Mouse (Mus musculus): ENCODE measurements around the gene Nfu1.

Nfu1 gene

DNA sequence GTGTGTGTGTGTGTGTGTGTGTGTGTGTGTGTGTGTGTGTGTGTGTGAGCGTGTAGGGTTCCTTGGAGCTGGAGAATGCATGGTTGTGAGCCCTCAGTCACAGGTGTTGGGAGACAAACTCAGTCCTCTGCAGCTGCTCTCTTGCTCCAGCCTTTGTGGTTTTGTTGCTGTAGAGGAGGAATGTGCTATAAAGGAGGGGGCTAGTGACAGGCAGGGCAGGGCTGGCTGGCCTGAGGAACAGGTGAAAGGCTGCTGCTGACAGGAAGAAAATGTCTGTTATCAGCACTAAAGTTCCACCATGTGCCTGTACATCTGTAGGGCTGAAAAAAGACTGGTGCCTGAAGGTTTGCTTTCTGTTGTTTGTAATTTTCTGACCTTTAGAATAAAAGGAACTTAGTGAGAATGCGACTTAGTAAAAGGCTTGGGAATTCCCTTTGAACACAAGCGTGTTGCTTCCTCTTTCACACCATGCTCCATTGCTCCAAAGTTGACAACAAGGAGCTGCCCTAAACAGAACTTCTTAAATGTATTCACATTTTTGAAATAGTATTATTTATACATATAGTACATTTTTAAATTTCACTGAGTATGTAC, 66.2 kb downstream of the Nfu1 start:
- DNase-seq, result no peak

Measured in lung, adult 18-20 months (tissue).